Mouse (Mus musculus): ENCODE results near the gene Gse1. TPM values are rescaled to one million over a fixed set of nuclear protein-coding genes. Genes with fewer than 3 reads are reported as not detected.
"Not testable (repeated sequence)": the region's sequence is repeated elsewhere in the genome, so short reads cannot be mapped to it uniquely, and the experiment has no call there.

Gse1 gene
- polyA plus RNA-seq, 1 experiment from 2014 or later, result 11.3 TPM

DNA sequence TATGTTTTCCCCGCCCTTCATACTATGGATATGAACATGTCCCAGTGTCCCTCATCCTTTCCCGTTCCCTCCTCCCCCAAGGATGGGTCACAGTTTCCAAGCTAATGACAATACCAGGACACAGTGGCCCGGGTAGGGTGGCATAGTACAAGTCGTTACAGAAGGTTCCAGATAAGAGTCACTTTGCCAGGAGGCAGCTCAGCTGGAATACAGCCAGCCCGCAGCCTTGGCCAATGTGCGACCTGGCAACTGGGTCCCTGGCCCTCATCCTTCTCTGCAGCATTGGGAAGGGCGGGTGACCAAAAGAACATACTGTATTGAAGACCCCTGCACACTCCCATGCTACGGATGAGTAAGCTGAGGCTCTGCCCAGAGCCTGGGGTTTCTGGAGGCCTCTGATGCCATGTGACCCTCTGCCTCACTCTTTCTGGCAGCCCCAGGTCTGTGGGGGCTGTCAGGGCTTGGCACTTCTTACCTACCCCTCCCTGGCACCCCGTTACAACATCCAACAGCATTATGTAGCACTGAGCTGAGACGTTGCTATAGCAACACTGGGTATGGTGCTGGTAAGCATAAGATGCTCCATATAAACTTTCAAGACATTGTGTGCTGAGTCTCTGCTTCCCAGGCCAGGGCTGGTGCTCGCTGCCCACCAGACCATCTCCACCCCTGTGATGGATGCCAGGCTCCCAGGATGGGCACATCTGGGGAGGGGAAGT is 100.9 kb downstream of the Gse1 start:
- 92% methylated on average over 11 of the region's 11 CpGs for WGBS
- H3K4me1 ChIP-seq (ENCODE audit: control insufficient read depth, insufficient read depth, low read length), result peaks cover 21% of the 10 kb centered on the region
- ATAC-seq (ENCODE audit: low FRiP score, low TSS enrichment), result no peak

GRCm38 (mm10) chr8:120331027-120331426 is 102.8 kb downstream of the Gse1 start:
- no peak overlapping the region for H3K4me3 ChIP-seq (ENCODE audit: low read length)
- 31% methylated on average over 7 of the region's 7 CpGs for WGBS
- no peak overlapping the region for H3K9ac ChIP-seq (ENCODE audit: low read depth, low read length)
- no peak for ATAC-seq (ENCODE audit: low FRiP score, low TSS enrichment)
- H3K4me2 ChIP-seq (replicated peaks; ENCODE audit: low read depth, low read length), result no peak overlapping the region
- no peaks in the 10 kb centered on the region for H3K36me3 ChIP-seq (ENCODE audit: control insufficient read depth, insufficient read depth, low read length)
- 0 out of 2 replicates have a peak, but pooled peaks cover 2% of the 10 kb centered on the region for H3K9me3 ChIP-seq (ENCODE audit: control insufficient read depth, low read length)
- H3K4me1 ChIP-seq (ENCODE audit: control insufficient read depth, insufficient read depth, low read length), result peaks cover 25% of the 10 kb centered on the region
- H3K27me3 ChIP-seq (ENCODE audit: control insufficient read depth, insufficient read depth, low read length), result no peaks in the 10 kb centered on the region
- no peak overlapping the region for H3K27ac ChIP-seq (ENCODE audit: low read depth, low read length)

More for the DNA sequence above, 100.9 kb downstream of the Gse1 start:
- no peaks in the 10 kb centered on the region for H3K36me3 ChIP-seq (ENCODE audit: control insufficient read depth, insufficient read depth, low read length)
- no peak overlapping the region for H3K27ac ChIP-seq (ENCODE audit: low read depth, low read length)
- H3K4me2 ChIP-seq (replicated peaks; ENCODE audit: low read depth, low read length), result no peak overlapping the region
- H3K9ac ChIP-seq (ENCODE audit: low read depth, low read length), result no peak overlapping the region
- H3K9me3 ChIP-seq (ENCODE audit: control insufficient read depth, low read length), result 0 out of 2 replicates have a peak, but pooled peaks cover 2% of the 10 kb centered on the region
- H3K4me3 ChIP-seq (ENCODE audit: low read length), result no peak overlapping the region
- no peaks in the 10 kb centered on the region for H3K27me3 ChIP-seq (ENCODE audit: control insufficient read depth, insufficient read depth, low read length)

GRCm38 (mm10) chr8:120332379-120333229 is 104.3 kb downstream of the Gse1 start:
- no peaks in the 10 kb centered on the region for H3K9me3 ChIP-seq (ENCODE audit: control insufficient read depth, low read length)
- WGBS, result 69% methylated on average over 16 of the region's 16 CpGs
- H3K27me3 ChIP-seq (ENCODE audit: control insufficient read depth, insufficient read depth, low read length), result no peaks in the 10 kb centered on the region
- H3K4me1 ChIP-seq (ENCODE audit: control insufficient read depth, insufficient read depth, low read length), result peaks cover 30% of the 10 kb centered on the region
- no peak overlapping the region for H3K4me2 ChIP-seq (replicated peaks; ENCODE audit: low read depth, low read length)
- H3K36me3 ChIP-seq (ENCODE audit: control insufficient read depth, insufficient read depth, low read length), result no peaks in the 10 kb centered on the region
- H3K4me3 ChIP-seq (ENCODE audit: low read length), result no peak overlapping the region
- H3K27ac ChIP-seq (ENCODE audit: low read depth, low read length), result no peak overlapping the region
- ATAC-seq (ENCODE audit: low FRiP score, low TSS enrichment), result no peak
- no peak overlapping the region for H3K9ac ChIP-seq (ENCODE audit: low read depth, low read length)

DNA sequence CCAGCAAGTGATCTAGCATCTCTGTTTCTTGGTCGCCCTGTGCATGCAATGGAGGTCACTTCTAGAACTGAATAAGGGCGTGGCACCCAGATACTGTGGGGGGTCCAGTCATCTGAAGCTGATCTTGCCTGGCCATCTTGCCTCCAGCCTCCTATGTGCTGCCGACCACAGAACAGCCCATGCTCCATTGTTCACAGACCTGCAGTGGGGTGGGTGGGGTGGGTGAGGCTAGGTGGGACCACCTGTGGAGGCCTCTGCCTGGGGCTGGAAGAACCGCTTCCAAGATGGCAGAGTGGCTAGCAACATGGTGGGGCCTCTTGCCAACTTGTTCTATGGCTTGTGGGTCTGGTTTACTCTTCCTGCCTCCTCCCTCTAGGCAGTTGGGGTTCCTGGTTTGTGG is 105.4 kb downstream of the Gse1 start:
- H3K4me2 ChIP-seq (replicated peaks; ENCODE audit: low read depth, low read length), result no peak overlapping the region
- H3K27ac ChIP-seq (ENCODE audit: low read depth, low read length), result no peak overlapping the region
- no peaks in the 10 kb centered on the region for H3K9me3 ChIP-seq (ENCODE audit: control insufficient read depth, low read length)
- no peaks in the 10 kb centered on the region for H3K27me3 ChIP-seq (ENCODE audit: control insufficient read depth, insufficient read depth, low read length)
- no peak overlapping the region for H3K4me3 ChIP-seq (ENCODE audit: low read length)
- peaks cover 30% of the 10 kb centered on the region for H3K4me1 ChIP-seq (ENCODE audit: control insufficient read depth, insufficient read depth, low read length)
- 86% methylated on average over 4 of the region's 4 CpGs for WGBS
- H3K9ac ChIP-seq (ENCODE audit: low read depth, low read length), result no peak overlapping the region
- no peaks in the 10 kb centered on the region for H3K36me3 ChIP-seq (ENCODE audit: control insufficient read depth, insufficient read depth, low read length)
- no peak for ATAC-seq (ENCODE audit: low FRiP score, low TSS enrichment)

DNA sequence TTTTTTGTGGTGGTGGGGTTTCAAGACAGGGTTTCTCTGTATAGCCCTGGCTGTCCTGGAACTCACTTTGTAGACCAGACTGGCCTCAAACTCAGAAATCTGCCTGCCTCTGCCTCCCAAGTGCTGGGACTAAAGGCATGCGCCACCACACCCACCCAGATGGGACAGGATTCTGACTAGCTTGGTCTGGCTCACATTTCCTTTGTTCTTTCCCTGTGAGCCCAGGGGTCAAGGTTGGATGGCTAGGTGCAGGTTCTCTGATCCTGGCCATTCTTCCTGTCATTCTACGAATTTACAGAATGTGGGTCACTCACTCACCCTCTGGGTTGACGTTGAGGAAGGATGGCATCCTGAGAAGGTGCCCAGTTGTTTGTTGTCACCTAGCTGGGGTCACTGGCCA is 106.0 kb downstream of the Gse1 start:
- peaks cover 30% of the 10 kb centered on the region for H3K4me1 ChIP-seq (ENCODE audit: control insufficient read depth, insufficient read depth, low read length)
- H3K9ac ChIP-seq (ENCODE audit: low read depth, low read length); H3K36me3 ChIP-seq (ENCODE audit: control insufficient read depth, insufficient read depth, low read length); H3K4me3 ChIP-seq (ENCODE audit: low read length); H3K4me2 ChIP-seq (replicated peaks; ENCODE audit: low read depth, low read length); ATAC-seq (ENCODE audit: low FRiP score, low TSS enrichment); H3K27me3 ChIP-seq (ENCODE audit: control insufficient read depth, insufficient read depth, low read length); H3K9me3 ChIP-seq (ENCODE audit: control insufficient read depth, low read length): not testable (repeated sequence)
- H3K27ac ChIP-seq (ENCODE audit: low read depth, low read length), result peak overlapping the region; percentile 37; the same call in 1 of the 2 replicates
- WGBS, result 47% methylated on average over 3 of the region's 3 CpGs

- 0 out of 2 replicates have a peak, but pooled peaks have one; percentile 20 for ATAC-seq (ENCODE audit: low FRiP score, low TSS enrichment)
- H3K4me1 ChIP-seq (ENCODE audit: control insufficient read depth, insufficient read depth, low read length), result peaks cover 35% of the 10 kb centered on the region
- H3K4me3 ChIP-seq (ENCODE audit: low read length), result no peak overlapping the region
- peak overlapping the region; percentile 37; the same call in 1 of the 2 replicates for H3K27ac ChIP-seq (ENCODE audit: low read depth, low read length)
- H3K27me3 ChIP-seq (ENCODE audit: control insufficient read depth, insufficient read depth, low read length), result no peaks in the 10 kb centered on the region
- 13% methylated on average over 5 of the region's 5 CpGs for WGBS
- H3K9me3 ChIP-seq (ENCODE audit: control insufficient read depth, low read length), result no peaks in the 10 kb centered on the region
- no peak overlapping the region for H3K4me2 ChIP-seq (replicated peaks; ENCODE audit: low read depth, low read length)
- no peaks in the 10 kb centered on the region for H3K36me3 ChIP-seq (ENCODE audit: control insufficient read depth, insufficient read depth, low read length)
- no peak overlapping the region for H3K9ac ChIP-seq (ENCODE audit: low read depth, low read length)
These were observed 106.6 kb downstream of the Gse1 start for GRCm38 (mm10) chr8:120334878-120335261.

DNA sequence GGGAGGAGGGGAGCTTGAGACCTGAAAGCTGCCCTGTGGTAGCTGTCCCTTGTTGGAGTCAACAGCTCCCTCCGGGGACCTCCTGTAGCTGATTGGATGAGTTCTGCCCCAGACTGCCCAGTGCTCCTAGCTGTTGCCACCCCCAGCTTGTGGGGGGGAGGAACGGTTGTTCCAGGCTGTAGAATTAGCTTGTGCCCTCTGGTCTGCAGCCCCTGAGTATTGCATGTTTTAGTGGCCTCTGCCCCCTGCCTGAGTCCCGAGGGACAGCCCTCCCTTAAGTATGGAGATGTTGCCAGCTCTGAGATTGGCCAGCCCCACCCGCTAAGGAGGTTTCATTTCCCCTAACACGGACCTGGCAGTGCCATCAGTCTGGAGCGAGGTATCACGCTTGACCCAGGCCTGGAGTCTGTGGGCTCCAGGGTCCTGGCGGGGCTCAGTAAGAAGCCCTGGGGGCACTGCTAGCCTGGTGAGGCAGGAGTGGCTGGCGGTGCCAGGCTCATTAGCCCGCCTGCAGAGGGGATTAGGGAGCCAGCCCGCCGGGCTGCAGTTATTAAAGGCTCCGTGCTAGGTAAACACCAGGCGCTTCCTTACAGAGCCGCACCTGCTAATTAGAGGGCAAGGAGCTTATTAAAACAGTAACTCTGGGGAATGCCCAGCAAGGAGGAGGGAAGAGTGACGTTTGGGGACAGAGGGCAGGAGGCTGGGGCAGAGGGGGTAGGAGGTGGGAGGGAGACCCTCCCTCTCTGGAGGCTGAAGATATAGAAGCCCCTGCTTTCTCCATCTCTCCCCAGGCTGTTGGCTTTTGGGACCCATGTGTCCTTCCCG is 107.2 kb downstream of the Gse1 start:
- H3K27me3 ChIP-seq (ENCODE audit: control insufficient read depth, insufficient read depth, low read length), result no peaks in the 10 kb centered on the region
- no peaks in the 10 kb centered on the region for H3K36me3 ChIP-seq (ENCODE audit: control insufficient read depth, insufficient read depth, low read length)
- no peaks in the 10 kb centered on the region for H3K9me3 ChIP-seq (ENCODE audit: control insufficient read depth, low read length)
- WGBS, result 8% methylated on average over 17 of the region's 17 CpGs
- H3K4me2 ChIP-seq (replicated peaks; ENCODE audit: low read depth, low read length), result peak overlapping the region; percentile 3; the same call in 1 of the 2 replicates
- ATAC-seq (ENCODE audit: low FRiP score, low TSS enrichment), result peak; percentile 43; the same call in 1 of the 2 replicates
- H3K9ac ChIP-seq (ENCODE audit: low read depth, low read length), result no peak overlapping the region
- H3K4me3 ChIP-seq (ENCODE audit: low read length), result no peak overlapping the region
- peak overlapping the region; percentile 37; the same call in 1 of the 2 replicates for H3K27ac ChIP-seq (ENCODE audit: low read depth, low read length)
- peaks cover 36% of the 10 kb centered on the region for H3K4me1 ChIP-seq (ENCODE audit: control insufficient read depth, insufficient read depth, low read length)

DNA sequence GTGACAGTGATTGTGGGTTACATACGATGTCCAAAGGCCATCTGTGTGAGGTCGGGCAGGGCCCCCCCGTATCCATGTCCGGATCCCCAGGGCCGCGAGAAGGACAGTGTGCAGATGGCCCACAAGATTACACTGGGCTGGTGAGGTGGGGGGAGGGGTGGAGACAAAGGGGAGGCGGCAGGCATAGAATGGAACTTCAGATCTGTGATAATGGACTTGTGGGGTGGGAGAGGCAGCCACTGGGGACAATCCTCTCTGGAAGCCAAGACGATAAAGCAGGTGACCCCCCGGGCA is 107.8 kb downstream of the Gse1 start:
- no peaks in the 10 kb centered on the region for H3K9me3 ChIP-seq (ENCODE audit: control insufficient read depth, low read length)
- H3K27me3 ChIP-seq (ENCODE audit: control insufficient read depth, insufficient read depth, low read length), result no peaks in the 10 kb centered on the region
- no peak overlapping the region for H3K4me3 ChIP-seq (ENCODE audit: low read length)
- no peak overlapping the region; the same call in 1 of the 2 replicates for H3K27ac ChIP-seq (ENCODE audit: low read depth, low read length)
- ATAC-seq (ENCODE audit: low FRiP score, low TSS enrichment), result peak; percentile 22; the same call in 1 of the 2 replicates
- H3K9ac ChIP-seq (ENCODE audit: low read depth, low read length), result no peak overlapping the region
- WGBS, result 2% methylated on average over 9 of the region's 9 CpGs
- no peak overlapping the region for H3K4me2 ChIP-seq (replicated peaks; ENCODE audit: low read depth, low read length)
- H3K36me3 ChIP-seq (ENCODE audit: control insufficient read depth, insufficient read depth, low read length), result no peaks in the 10 kb centered on the region
- peaks cover 36% of the 10 kb centered on the region for H3K4me1 ChIP-seq (ENCODE audit: control insufficient read depth, insufficient read depth, low read length)

All from kidney, embryonic 14.5 days (tissue).